Mouse (Mus musculus): ENCODE results near the gene Cachd1.
A peak's percentile ranks its signal among the peaks of the same experiment; 100 is the strongest.

The Cachd1 gene

GRCm38 (mm10) chr4:100776043-100776870 lies at the start of gene Cachd1:
Gene Cachd1, plus strand, starts transcription at chr4:100776675.
- no peak for DNase-seq

- no peak for DNase-seq
Observed at GRCm38 (mm10) chr4:100728896-100729479, 47.5 kb upstream of the Cachd1 start.

GRCm38 (mm10) chr4:100735098-100735935 lies 41.2 kb upstream of the Cachd1 start:
- DNase-seq, result no peak

GRCm38 (mm10) chr4:100735936-100736349 lies 40.5 kb upstream of the Cachd1 start:
- DNase-seq, result no peak

GRCm38 (mm10) chr4:100743615-100744014 lies 32.9 kb upstream of the Cachd1 start:
- no peak for DNase-seq

- no peak for DNase-seq
Observed at GRCm38 (mm10) chr4:100752278-100752677, 24.2 kb upstream of the Cachd1 start.

- DNase-seq, result no peak
Observed at GRCm38 (mm10) chr4:100755632-100756031, 20.8 kb upstream of the Cachd1 start.

GRCm38 (mm10) chr4:100756499-100756898 lies 20.0 kb upstream of the Cachd1 start:
- no peak for DNase-seq

- no peak for DNase-seq
Observed at GRCm38 (mm10) chr4:100758265-100758898, 18.1 kb upstream of the Cachd1 start.

GRCm38 (mm10) chr4:100759603-100760002 lies 16.9 kb upstream of the Cachd1 start:
- no peak for DNase-seq

GRCm38 (mm10) chr4:100760416-100760815 lies 16.1 kb upstream of the Cachd1 start:
- no peak for DNase-seq

GRCm38 (mm10) chr4:100768606-100769005 lies 7.9 kb upstream of the Cachd1 start:
- no peak for DNase-seq

GRCm38 (mm10) chr4:100776871-100777375 lies 448 bp downstream of the Cachd1 start:
- DNase-seq, result peak; percentile 3

GRCm38 (mm10) chr4:100777376-100778041 lies 1.0 kb downstream of the Cachd1 start:
- no peak for DNase-seq

GRCm38 (mm10) chr4:100778082-100778481 lies 1.6 kb downstream of the Cachd1 start:
- no peak for DNase-seq

GRCm38 (mm10) chr4:100779023-100779422 lies 2.5 kb downstream of the Cachd1 start:
- DNase-seq, result no peak

- no peak for DNase-seq
Observed at GRCm38 (mm10) chr4:100779695-100780094, 3.2 kb downstream of the Cachd1 start.

- DNase-seq, result no peak
Observed at GRCm38 (mm10) chr4:100780911-100781310, 4.4 kb downstream of the Cachd1 start.

GRCm38 (mm10) chr4:100782348-100782747 lies 5.9 kb downstream of the Cachd1 start:
- DNase-seq, result no peak

GRCm38 (mm10) chr4:100782891-100783290 lies 6.4 kb downstream of the Cachd1 start:
- no peak for DNase-seq

GRCm38 (mm10) chr4:100787201-100787600 lies 10.7 kb downstream of the Cachd1 start:
- no peak for DNase-seq

GRCm38 (mm10) chr4:100790176-100790575 lies 13.7 kb downstream of the Cachd1 start:
- no peak for DNase-seq

All from thymus, postnatal 14 days (tissue).